Mouse (Mus musculus): ENCODE results near the gene Rps6ka2.

The Rps6ka2 gene

DNA sequence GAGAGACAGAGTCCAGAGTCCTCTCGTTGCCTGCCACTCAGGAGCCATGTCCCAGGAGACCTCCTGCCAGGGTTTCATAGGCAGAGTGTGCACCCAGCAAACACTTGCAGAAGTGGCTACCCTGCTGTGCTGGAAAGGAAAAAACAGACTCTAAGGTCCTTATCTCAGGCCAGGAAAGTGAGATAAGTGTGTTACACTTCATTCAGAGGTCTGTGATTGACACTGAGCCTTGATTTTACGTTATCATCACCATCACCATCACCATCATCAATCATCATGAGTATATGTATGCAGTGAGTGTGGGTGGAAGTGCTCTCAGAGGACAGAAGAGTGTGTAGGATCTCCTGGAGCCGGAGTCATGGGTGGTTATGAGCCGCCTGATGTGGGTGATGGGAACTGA is 51.4 kb downstream of the Rps6ka2 start:
- DNase-seq = no peak

DNA sequence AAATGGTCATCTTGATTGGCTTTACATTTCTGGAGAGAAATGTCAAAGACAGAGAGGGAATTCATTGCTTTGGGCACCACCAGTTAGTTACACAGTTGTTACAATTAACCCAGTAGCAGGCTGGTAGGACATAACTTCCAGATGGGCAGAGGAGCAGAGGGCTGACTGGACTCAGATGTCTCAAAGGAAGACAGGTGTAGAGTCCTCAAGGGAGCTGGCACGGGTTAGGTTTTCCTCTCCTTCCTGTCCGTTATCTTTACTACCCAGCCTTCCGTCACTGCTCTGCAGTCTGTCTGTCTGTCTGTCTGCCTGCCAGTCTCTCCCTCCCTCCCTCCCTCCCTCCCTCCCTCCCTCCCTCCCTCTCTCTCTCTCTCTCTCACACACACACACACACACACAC is 52.3 kb downstream of the Rps6ka2 start:
- no peak for DNase-seq

DNA sequence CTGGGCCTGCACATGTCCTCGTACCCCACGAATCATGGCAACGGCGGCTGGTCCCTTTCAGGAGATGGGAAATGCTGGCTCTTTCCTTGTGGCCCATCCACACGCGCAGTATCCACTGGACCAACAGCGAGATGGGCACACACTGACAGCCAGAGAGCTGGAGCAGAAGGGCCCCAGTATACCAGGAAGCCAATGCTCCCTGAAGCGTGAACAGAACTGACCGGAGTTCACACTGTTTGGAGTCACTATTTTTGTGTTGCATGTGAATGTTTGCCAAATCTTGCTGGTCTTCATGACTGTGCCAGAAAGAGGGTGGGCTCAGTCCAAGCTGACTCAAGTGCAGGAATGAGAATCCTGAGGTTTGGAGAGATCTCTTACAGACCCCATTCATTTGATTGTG is 58.6 kb downstream of the Rps6ka2 start:
- DNase-seq = no peak

DNA sequence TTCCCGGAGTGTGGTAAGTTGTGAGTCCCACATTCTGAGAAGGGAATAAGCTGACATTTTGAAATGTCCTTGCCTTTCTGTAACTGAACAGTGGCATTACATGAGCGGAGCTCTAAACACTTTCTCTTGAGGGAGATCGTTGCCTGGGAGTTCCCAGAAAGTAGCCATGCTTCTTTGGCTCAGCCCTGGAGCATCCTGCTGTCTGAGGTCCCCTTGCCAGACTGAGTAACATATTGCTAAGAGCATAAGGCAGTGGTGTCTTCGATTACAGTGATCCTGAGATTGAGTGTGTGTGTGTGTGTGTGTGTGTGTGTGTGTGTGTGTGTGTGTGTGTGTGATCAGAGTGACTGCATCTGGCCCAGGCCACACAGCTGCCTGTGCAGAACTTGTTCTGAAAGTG is 61.4 kb downstream of the Rps6ka2 start:
- DNase-seq = no peak

DNA sequence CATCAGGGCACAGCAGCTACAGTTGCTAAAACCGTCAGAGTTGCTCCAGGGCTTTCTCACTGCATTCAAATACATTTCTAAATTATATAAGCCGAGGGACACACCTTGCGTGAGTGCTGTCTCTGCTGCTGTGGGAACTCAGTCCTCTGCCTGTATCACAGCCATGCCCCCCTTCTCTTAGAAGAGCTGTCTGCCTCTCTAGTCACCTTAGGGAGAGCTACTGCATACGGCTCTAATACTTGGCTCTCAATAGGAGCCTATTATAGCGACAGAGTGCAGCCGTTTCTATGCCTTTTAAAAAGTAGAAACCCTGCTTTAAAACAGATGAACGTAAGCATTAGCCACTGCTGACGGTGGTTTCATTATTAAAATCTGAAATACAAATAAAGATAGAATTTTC is 61.9 kb downstream of the Rps6ka2 start:
- DNase-seq = peak; percentile 14

DNA sequence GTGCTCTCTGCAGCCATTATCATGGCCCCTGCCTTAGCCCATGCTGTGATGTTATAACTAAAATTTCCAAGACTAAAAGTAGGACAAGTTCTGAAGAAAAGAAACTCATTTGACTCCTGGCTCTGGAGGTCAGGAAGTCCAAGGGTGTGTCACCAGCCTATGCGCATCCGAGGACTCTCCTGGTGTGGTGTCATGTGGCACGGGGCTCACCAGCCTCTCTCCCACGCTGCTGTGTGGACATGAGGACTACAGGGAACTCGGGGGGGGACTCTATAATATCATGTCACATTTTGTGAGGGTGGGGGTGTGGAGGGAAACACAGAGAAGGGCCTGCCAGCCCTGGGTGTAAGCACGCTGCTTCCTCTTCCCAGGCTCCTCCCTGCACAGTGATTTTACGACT is 62.5 kb downstream of the Rps6ka2 start:
- DNase-seq = peak; percentile 22

DNA sequence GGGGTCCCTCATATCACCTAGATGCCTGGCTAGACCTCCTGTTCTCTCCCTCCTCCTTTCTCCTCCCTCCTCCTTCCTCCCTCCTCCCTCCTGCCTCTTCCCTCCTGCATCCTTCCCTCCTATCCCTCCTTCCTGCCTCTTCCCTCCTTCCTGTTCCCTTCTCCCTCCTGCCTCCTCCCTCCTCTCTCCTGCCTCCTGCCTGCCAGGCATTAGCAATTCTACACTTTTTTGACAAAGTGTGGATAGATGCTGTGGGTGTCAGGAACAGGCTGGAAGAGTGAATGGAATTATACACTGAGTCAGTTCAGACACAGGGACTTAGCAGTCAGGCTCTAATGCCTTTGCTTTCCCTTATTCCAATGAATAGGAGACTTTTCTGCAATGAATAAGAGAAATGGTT is 63.3 kb downstream of the Rps6ka2 start:
- peak; percentile 81 for DNase-seq

DNA sequence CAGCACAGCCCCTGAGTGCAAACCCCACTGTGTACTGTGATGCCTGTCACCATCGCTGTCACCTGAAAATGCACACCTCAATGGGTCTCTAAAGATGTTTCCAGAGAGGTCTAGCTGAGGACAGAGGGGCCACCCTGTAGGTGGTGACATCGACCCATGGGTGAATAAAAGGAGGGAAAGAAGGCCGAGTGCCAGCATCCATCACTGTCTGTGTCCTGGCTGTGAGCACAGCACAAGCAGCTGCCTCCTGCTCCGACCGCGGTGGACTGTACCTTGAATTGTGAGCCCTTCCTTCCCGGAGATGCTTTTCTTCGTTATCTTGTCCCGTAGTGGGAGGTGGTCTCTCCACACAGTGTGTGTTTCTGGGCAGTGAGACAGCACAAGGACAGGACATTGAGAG is 67.8 kb downstream of the Rps6ka2 start:
- DNase-seq = no peak

DNA sequence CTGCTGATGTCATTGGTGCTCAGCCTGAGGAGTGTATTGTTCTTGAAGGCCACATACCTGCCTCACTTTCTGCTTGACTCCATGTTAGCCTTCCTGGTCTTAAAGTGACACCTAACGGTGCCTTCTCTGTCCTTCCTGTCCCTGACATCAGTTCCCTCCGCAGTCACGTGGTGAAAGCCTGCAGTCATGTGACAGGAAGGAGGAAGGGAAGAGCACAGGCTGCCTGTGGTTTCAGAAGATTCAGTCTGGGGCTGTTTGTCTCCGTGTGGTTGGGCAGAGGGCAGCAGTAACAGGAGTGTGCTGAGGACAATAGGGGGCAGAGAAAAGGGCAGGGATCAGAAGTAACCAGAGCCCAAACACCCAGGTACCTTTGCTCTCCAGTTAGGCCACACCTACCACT is 68.9 kb downstream of the Rps6ka2 start:
- no peak for DNase-seq

DNA sequence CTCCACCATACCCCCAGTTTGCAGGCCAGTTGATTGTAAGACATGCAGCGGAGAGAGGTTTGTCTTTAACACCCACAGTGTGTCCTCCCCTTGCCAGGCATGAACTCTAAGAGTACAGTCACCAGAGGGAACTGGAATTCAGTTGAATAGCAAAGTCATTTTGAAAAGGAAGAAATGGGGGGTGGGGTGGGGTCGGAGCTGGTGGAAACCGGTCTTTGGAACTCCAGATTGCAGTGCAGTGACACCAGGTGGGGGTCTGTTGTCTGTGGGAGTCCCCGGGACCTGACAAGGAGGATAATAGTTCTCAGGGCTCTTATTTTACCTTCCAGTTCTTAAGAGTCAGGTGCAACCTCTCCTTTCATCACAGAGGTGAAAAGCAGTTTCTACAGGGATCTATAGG is 70.6 kb downstream of the Rps6ka2 start:
- no peak for DNase-seq

DNA sequence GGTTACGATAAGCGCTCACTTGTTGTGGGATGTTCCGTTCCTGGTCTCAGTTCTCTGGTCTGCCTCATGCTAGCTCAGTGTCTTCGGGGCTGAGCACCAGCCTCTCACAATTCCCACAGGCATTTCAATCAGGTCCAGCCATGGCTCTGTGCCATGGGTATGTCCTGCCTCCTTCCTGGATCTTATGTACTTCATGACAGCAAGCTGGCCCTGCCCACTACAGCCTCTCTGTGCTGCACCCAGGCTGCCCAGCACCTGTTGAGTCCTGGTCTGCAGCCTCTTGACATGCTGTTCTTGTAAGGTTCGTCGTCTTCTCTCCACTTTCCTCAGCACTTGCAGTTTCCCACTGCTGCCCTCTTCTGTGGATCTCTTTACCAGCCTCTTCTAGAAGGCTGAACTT is 75.2 kb downstream of the Rps6ka2 start:
- DNase-seq = peak; percentile 25

DNA sequence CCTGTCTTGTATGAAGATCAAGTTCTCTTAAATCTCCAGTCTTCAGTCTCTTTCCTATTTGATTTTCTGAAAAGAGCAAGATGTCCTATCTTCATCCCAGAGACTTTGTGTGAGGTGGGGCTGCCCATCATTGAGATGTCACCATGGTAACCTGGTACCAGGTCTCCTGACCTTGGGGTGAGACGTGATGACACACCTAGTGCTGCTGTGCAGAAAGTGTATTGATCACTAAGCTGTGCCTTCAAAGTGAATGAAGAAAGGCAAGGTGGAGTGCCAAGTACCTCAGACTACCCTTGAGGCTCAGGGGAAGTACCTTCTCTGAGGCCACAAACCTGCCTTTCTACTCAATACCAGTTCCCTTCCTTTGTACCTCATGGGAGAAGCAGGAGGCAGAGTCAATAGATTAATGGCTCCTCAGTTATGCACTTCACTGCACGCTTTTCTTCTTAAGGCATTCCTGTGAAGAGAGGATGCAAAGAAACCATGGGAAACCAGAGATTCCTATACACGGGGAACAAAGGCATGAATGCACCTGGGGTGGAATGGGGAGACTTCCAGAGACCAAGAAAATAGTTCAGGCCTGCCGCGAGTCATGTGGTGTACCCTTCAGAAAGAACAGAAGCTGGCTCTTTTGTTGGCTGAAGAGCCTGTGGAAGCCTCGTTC is 77.1 kb downstream of the Rps6ka2 start:
- DNase-seq = no peak

DNA sequence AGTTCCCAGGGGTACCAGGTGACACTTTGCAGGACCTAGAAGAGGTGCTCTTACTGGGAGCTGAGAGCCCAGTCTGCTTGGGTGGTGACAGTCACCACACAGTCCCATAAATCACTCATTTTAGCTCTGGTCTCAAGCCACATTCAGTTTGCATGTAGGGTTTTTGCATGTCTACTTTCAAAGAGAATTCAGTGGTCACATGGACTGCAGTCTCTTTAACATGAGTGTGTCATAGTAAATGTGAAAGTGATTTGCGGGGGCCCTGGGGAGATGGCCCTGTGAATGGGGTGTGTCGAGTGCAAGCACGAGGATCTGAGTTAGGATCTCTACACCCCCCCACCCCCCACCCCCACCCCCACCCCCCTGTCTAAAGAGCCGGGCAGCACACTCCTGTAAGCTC is 80.5 kb downstream of the Rps6ka2 start:
- DNase-seq = no peak

DNA sequence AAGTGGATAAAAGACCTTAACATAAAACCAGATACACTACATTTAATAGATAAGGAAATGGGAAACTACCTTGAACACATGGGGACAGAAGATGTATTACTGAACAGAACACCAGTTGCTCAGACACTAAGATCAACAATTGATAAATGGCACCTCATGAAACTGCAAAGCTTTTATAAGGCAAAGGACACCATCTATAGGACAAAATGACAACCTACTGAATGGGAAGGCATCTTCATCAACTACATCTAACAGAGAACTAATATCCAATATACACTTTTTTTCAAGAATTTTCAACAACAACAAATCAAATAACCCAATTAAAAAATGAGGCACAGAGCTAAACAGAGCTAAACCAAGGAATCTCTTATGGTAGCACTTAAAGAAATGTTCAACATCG is 87.3 kb downstream of the Rps6ka2 start:
- DNase-seq = no peak

DNA sequence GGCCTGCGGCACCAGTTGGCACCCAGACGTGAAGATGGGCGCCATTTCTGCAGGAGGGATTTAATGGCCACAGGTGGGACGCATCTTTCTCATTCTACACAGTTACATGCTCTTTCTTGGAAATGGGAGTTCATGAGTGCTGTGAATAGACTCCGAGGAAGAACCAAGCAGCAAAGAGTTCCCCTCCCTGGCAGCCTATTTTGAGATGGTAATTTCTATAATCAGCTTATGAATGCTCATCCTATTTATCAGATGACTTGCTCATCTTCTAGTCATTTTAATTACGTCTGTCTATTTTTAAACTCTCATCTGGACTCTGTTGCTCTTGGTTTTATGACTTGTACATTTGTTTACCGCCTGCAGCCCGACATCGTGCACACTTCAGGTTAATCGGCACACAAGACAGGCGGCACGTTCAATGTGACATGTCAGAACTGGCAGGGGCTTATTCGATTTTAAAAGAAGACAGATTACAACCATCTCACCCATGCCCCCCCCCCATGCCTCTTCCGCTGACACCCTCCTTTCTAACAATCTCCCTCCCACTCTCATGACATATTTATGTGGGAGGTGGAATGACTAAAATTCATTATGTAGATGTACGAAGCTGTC is 88.9 kb downstream of the Rps6ka2 start:
- DNase-seq = no peak

DNA sequence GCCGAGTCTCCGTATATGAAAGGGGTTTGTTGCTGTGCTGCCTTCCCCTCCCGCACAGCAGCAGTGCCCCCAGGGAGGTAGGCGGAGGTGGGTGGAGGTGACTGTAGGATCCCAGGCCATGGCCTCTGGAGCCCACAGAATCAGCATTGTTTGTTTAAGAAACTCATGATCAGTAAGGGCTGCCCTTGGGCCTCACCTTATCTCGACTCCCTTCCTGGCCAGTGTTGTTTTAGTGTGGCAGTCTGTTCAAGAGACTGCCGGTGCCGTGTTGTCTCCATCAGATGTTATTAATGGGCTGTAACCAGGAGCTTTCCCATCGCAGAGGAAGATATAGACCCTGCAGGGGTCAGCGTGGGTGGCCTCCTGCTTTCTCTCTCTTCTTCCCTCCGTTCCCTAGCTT is 90.4 kb downstream of the Rps6ka2 start:
- DNase-seq = no peak

DNA sequence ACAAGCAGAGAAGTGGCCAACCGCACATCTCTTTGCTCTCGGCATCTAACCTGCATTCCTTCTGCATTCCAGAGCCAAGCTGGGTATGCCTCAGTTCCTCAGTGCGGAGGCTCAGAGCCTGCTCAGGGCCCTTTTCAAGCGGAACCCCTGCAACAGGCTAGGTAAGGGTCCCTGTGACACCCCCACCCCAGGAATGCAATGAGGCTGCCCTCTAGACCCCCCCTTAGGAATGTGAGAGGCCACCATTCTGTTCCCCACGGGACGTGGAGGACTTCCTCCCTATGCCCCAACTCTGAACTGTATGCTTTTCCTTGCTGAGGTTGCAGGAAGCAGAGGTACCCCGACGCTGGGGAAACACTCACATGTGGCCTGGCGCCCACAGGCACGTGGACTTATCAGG is 92.1 kb downstream of the Rps6ka2 start:
- no peak for DNase-seq

DNA sequence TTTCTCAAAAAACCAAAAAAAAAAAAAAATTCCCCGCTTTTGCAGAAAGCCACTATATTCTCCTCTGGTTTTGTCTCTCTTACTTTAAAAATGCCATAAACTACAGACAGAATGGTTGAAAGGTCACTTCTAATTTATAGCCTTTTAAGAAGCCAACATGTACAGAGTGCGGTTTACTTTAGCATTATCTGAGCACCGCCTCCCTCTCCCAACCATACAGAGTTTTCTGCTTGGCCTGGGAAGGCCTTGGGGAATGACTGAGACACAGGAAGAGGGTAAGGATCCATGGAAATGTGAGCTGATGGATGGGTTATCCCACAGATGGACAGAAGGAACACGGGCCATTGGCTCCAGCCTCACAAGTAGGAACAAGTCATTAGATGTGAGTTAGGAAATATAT is 92.7 kb downstream of the Rps6ka2 start:
- no peak for DNase-seq

DNA sequence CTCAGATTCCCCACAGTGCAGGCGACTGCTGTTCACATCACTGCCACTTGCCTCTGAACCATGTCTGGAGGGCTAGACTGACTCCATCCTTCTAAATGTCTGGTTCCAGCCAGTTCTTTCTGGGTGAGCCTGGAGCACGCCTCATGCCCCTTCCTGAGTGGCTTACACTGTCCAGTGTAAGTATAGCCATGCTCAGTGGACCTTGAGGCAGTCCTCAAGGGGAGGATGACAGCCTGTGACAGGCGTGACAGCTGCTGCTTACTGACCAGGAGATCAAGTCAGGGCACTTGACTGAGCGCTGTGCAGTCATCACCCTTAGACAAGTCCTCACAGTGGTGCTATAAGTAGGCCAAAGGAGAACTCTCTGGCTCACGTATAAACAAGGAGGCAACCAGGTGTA is 94.7 kb downstream of the Rps6ka2 start:
- DNase-seq = no peak

DNA sequence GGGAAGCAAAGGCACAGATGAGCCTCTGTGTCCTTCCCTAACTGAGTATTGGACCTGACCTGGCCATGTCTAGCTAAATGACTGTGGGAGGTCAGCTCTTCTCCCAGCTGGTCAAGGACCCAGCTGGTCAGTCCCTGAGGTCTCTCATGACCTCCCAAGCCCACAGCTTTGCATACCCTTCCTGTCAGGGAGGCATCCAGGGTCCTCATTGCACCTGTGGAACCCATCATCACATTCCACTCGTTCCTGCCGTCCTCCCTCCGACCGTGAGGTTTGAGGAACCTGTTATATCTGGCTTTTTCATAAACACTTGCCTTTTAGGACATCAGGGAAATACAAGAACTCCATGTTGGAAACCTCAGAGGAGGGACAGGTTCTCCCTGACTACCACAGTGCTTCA is 95.4 kb downstream of the Rps6ka2 start:
- no peak for DNase-seq

DNA sequence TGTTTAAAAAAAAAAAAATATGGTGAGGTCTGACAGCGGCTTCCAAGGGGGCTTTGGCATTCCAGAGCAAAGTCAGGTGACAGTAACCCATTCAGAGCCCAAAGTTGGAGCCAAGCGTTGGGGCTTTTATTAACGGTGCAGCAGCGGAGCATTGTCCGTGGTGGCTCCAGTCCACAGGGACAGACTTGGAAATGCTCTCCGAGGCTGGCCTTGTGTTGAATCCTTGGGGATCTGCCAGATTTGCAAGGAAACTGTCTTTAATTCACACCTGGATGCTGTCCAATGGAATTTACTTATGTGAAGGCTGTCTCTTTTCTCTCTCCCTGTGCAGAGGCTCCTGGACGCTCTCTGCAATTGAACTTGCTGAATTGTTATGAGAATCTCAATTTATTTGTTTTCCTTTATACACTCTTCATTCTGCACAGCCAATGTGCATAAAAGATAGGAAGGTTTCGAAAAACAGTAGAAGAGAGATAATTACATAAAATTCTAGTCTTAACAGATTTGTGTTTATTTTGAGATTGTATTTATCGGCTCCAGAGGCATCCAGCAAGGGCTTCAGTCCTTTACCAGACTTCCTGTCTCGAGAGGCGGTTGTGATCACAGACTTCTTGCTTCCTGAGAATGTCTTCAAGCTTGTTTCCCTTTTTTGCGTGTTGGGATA is 95.9 kb downstream of the Rps6ka2 start:
- DNase-seq = no peak

DNA sequence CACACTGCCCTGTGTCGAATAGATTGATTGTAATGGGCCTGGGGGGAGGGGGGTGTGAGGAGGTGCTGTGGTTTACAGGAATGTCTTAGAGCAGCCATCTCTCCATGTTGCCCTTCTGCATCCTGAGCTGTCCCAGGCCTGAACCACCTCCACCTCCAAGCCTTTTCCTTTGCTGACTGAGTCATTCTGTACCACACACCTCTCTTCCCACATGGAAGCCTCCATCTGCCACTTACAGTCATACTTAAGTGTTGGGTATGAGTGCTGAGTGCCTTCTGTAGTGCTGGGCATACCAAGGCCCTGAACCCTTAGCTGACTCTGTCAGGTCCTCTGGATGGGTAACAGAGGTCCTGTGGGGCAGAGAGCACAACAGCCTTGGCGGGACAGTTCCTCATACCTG is 97.9 kb downstream of the Rps6ka2 start:
- peak; percentile 75 for DNase-seq

DNA sequence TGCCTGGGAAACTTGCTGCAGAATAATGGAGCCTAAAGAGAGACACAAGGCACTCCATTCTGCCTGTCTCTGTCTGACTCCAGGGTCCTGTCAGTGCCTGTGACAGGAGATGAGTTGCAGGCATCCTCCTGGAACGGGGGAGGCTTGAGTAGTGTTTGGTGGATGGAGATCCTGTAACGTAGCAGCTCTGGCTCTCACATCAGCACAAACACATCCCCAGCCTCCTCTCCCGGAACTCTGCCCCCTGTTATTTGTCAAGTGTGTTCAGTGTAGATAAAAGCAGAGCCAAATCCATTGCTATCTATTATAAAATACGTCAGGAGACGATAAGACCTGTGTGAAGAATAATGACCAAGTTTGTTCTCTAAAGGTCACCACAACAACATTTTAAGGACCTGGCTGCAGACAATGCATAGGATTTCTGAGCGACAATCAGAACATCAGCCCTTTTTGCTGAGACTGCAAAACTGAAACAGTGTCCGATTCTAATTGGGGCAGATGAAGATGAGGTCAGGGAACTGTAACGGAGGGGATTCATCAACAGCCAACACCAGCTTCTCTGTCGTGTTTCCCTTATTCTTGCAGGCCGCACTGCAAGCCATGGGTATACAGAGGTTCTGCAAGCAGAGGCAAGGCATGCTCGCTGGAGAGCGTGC is 99.4 kb downstream of the Rps6ka2 start:
- no peak for DNase-seq

DNA sequence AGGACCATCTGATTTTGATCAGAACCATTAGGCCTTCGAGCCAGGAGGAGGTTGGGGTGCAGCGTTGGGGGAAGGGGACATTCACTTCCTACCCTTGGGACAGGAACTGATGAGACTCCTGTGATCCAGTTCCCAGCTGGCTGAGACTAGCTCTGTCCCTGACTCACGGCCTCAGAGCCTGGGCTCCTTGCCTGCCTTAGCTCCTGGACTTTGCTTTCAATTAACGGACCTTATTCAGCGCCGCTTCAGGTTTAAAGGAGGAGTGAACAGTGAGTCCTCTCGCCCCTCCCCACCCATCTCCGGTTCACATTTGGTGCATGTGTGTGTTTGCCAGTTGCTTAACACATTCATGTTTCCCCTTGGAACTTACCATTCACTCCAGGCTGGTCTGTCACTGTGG is 100.6 kb downstream of the Rps6ka2 start:
- no peak for DNase-seq
